Mouse (Mus musculus) MEL (cell line): ENCODE data around the gene Tgm2. TPM values are rescaled to one million over a fixed set of nuclear protein-coding genes. Genes with fewer than 3 reads are reported as not detected.

Experiments used
- DNase-seq: peaks from one replicate; pipeline ENCODE4 v3.0.0; 2011; ENCODE audit warnings: low read depth, low spot score
- H3K27ac ChIP-seq: 2 replicates; pipeline ENCODE4 v1.5.1; 2012; ENCODE audit warnings: low read depth, mild to moderate bottlenecking, control low read depth, low read length, moderate library complexity; ENCODE audit not compliant: control insufficient read depth
- H3K27me3 ChIP-seq, 2 experiments: fragments of 150-350 bp in 1 of 2; sonication (generic) in 1 of 2; 2 replicates each; pipeline ENCODE4 v1.6.1; 2012; ENCODE audit warnings: low read length in 2 of 2, mild to moderate bottlenecking in 2 of 2, improper control_type of control experiment in 1 of 2, moderate library complexity in 1 of 2; ENCODE audit not compliant: insufficient read depth in 2 of 2, control insufficient read depth in 1 of 2
- H3K36me3 ChIP-seq, 2 experiments: 2 replicates each; pipeline ENCODE4 v1.6.1; 2012 to 2014; ENCODE audit warnings: low read length in 2 of 2, improper control_type of control experiment in 1 of 2, inconsistent platforms in 1 of 2, mild to moderate bottlenecking in 1 of 2; ENCODE audit not compliant: insufficient read depth in 2 of 2, control insufficient read depth in 1 of 2
- H3K4me1 ChIP-seq, 2 experiments: fragments of 150-350 bp in 1 of 2; sonication (generic) in 1 of 2; 2 replicates each; pipeline ENCODE4 v1.6.1; 2012; ENCODE audit warnings: low read length in 2 of 2, improper control_type of control experiment in 1 of 2, mild to moderate bottlenecking in 1 of 2; ENCODE audit not compliant: insufficient read depth in 2 of 2, control insufficient read depth in 1 of 2
- H3K4me3 ChIP-seq, 2 experiments: fragments of 150-350 bp in 1 of 2; sonication (generic) in 1 of 2; 2 replicates each; pipeline ENCODE4 v1.5.1; 2012; ENCODE audit warnings: low read depth in 2 of 2, low read length in 2 of 2, mild to moderate bottlenecking in 2 of 2, moderate library complexity in 2 of 2, control low read depth in 1 of 2, improper control_type of control experiment in 1 of 2; ENCODE audit not compliant: control insufficient read depth in 1 of 2, insufficient read depth in 1 of 2
- H3K79me2 ChIP-seq: 2 replicates; pipeline ENCODE4 v1.6.1; 2012; ENCODE audit warnings: mild to moderate bottlenecking, low read length, moderate library complexity; ENCODE audit not compliant: control insufficient read depth, poor library complexity, insufficient read depth
- H3K9ac ChIP-seq: 2 replicates; pipeline ENCODE4 v1.6.1; 2012; ENCODE audit warnings: low read depth, mild to moderate bottlenecking, control low read depth, low read length, moderate library complexity; ENCODE audit not compliant: control insufficient read depth, poor library complexity, severe bottlenecking
- H3K9me3 ChIP-seq: fragments of 150-350 bp; sonication (generic); replicated peaks from 2 replicates; pipeline ENCODE4 v1.6.1; 2012; ENCODE audit warnings: mild to moderate bottlenecking, low read length, improper control_type of control experiment, moderate library complexity; ENCODE audit not compliant: insufficient read depth
- CHD1 ChIP-seq: IDR thresholded peaks from 2 replicates; pipeline ENCODE4 v1.6.1; 2012; ENCODE audit warnings: low read depth, mild to moderate bottlenecking, inconsistent platforms, low read length, improper control_type of control experiment
- ETS1 ChIP-seq: IDR thresholded peaks from 2 replicates; pipeline ENCODE4 v1.6.1; 2012; ENCODE audit warnings: low read depth, mild to moderate bottlenecking, inconsistent platforms, low read length, improper control_type of control experiment, moderate library complexity
- GATA1 ChIP-seq: IDR thresholded peaks from 2 replicates; pipeline ENCODE4 v1.6.1; 2011; ENCODE audit warnings: low read depth, low read length, improper control_type of control experiment
- RAD21 ChIP-seq: IDR thresholded peaks from 2 replicates; pipeline ENCODE4 v1.6.1; 2011; ENCODE audit warnings: mild to moderate bottlenecking, low read depth, low read length, improper control_type of control experiment
- SIN3A ChIP-seq: IDR thresholded peaks from 2 replicates; pipeline ENCODE4 v1.6.1; 2012; ENCODE audit warnings: low read length, improper control_type of control experiment, inconsistent platforms
- SMC3 ChIP-seq: IDR thresholded peaks from 2 replicates; pipeline ENCODE4 v1.6.1; 2011; ENCODE audit warnings: low read depth, low read length, improper control_type of control experiment
- TAL1 ChIP-seq: IDR thresholded peaks from 2 replicates; pipeline ENCODE4 v1.6.1; 2012; ENCODE audit warnings: mild to moderate bottlenecking, inconsistent platforms, low read length, moderate library complexity, mixed read lengths
- UBTF ChIP-seq: IDR thresholded peaks from 2 replicates; pipeline ENCODE4 v1.6.1; 2012; ENCODE audit warnings: low read depth, mild to moderate bottlenecking, inconsistent platforms, low read length, improper control_type of control experiment, moderate library complexity, borderline replicate concordance; ENCODE audit not compliant: insufficient read depth
- polyA plus RNA-seq, 2 experiments: library from polyadenylated mRNA; stranded (reverse) in 1 of 2; unstranded in 1 of 2; fragments of >175 nt in 1 of 2; fragments of >200 nt in 1 of 2; gene quantifications; 2 replicates each; pipeline versions ENCODE4 v1.2.1 to v1.2.4; 2012; ENCODE audit warnings: low replicate concordance in 2 of 2, low read depth in 1 of 2; ENCODE audit not compliant: insufficient read length in 2 of 2, insufficient read depth in 1 of 2, missing spikeins in 1 of 2
- total RNA-seq: library from RNA; depleted of rRNA; stranded (reverse); fragments of 300-350 nt; gene quantifications from 2 replicates; pipeline ENCODE4 v1.2.3, GENCODE M21; 2012

Gene Tgm2
- total and polyA plus RNA-seq, 3 experiments, result 7.7 to 11.0 TPM; not detected in 1

GRCm38 (mm10) chr2:158144263-158144662 lies 2.0 kb downstream of the Tgm2 start:
- no peak overlapping the region for H3K27ac ChIP-seq
- H3K36me3 ChIP-seq, result peaks cover 0 to 18% of the 10 kb centered on the region in 2 experiments; a peak in 2 of 4 replicates
- H3K4me3 ChIP-seq, result no peak overlapping the region

DNA sequence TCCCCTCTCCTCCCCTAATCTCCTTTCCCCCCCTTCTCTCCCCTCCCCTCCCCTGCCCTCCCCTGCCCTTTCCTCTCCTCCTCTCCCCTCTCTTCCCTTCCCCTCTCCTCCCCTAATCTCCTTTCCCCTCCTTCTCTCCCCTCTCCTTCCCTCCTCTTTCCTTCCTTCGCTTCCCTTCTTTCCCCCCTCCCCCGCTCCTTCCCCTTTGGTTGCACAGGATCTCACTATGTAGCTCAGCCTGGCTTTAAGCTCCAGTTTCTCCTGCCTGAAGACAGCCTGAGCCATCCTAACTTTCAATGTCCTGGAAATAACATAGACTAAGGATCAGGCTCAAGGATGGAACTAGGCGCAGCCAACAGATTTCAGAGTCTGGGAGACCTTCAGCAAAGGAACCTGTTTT lies 2.4 kb downstream of the Tgm2 start:
- H3K27me3 ChIP-seq, result no peaks in the 10 kb centered on the region
- peaks cover 19 to 44% of the 10 kb centered on the region in 2 experiments for H3K4me1 ChIP-seq
- H3K27ac ChIP-seq, result no peak overlapping the region
- no peak overlapping the region for H3K4me3 ChIP-seq
- H3K79me2 ChIP-seq, result no peaks in the 10 kb centered on the region
- H3K9me3 ChIP-seq, result no peaks in the 10 kb centered on the region
- DNase-seq, result no peak
- TF ChIP-seq CHD1 (no peak), SIN3A (no peak), SMC3 (no peak), UBTF (no peak)
- H3K36me3 ChIP-seq, result peaks cover 0 to 18% of the 10 kb centered on the region in 2 experiments; a peak in 2 of 4 replicates
- no peak overlapping the region for H3K9ac ChIP-seq

More at GRCm38 (mm10) chr2:158144263-158144662, 2.0 kb downstream of the Tgm2 start:
- Histone ChIP-seq H3K4me1 (peaks cover 19 to 44% of the 10 kb centered on the region in 2 experiments), H3K9me3 (no peaks in the 10 kb centered on the region), H3K9ac (no peak overlapping the region), H3K27me3 (no peaks in the 10 kb centered on the region), H3K79me2 (no peaks in the 10 kb centered on the region)
- no peak for TF ChIP-seq TAL1
- TF ChIP-seq SIN3A, result peak; percentile 31; the same call in 1 of the 2 replicates
- peak; percentile 89 for TF ChIP-seq ETS1
- DNase-seq, result peak; percentile 33

- no peak overlapping the region for H3K27ac ChIP-seq
- H3K9ac ChIP-seq, result no peak overlapping the region
- DNase-seq, result no peak
- peaks cover 0 to 18% of the 10 kb centered on the region in 2 experiments; a peak in 2 of 4 replicates for H3K36me3 ChIP-seq
- no peaks in the 10 kb centered on the region for H3K9me3 ChIP-seq
- no peaks in the 10 kb centered on the region for H3K79me2 ChIP-seq
- H3K4me3 ChIP-seq, result no peak overlapping the region
- H3K4me1 ChIP-seq, result peaks cover 19 to 40% of the 10 kb centered on the region in 2 experiments
- no peak for TF ChIP-seq SMC3
- TF ChIP-seq GATA1, result no peak
- TF ChIP-seq RAD21, result no peak
- TF ChIP-seq, all 39 proteins: peak for 0
- H3K27me3 ChIP-seq, result no peaks in the 10 kb centered on the region
Measured at GRCm38 (mm10) chr2:158142981-158143380, 3.3 kb downstream of the Tgm2 start.
